Mouse (Mus musculus) ES-Bruce4 (cell line): Measurements from ENCODE around the gene Zfp385b. TPM values are rescaled to one million over a fixed set of nuclear protein-coding genes. Genes with fewer than 3 reads are reported as not detected.

ENCODE experiments used
- H3K27ac ChIP-seq: 2 replicates; pipeline ENCODE4 v1.5.1; 2012; ENCODE audit warnings: low read length, inconsistent platforms; ENCODE audit not compliant: insufficient read depth
- H3K27me3 ChIP-seq: 2 replicates; pipeline ENCODE4 v1.6.1; 2012; ENCODE audit warnings: mild to moderate bottlenecking, low read length, inconsistent platforms; ENCODE audit not compliant: control insufficient read depth, poor library complexity, insufficient read depth, severe bottlenecking
- H3K36me3 ChIP-seq: 2 replicates; pipeline ENCODE4 v1.6.1; 2012; ENCODE audit warnings: inconsistent platforms, mild to moderate bottlenecking, low read length, moderate library complexity; ENCODE audit not compliant: control insufficient read depth, poor library complexity, insufficient read depth, severe bottlenecking
- H3K4me1 ChIP-seq: one replicate; pipeline ENCODE4 v1.8.1; 2011; ENCODE audit warnings: low read length; ENCODE audit not compliant: control insufficient read depth, insufficient read depth
- H3K4me3 ChIP-seq: 2 replicates; pipeline ENCODE4 v1.5.1; 2011; ENCODE audit warnings: low read depth, mild to moderate bottlenecking, low read length
- H3K9ac ChIP-seq: 2 replicates; pipeline ENCODE4 v1.6.1; 2012; ENCODE audit warnings: low read depth, mild to moderate bottlenecking, inconsistent platforms; ENCODE audit not compliant: poor library complexity, severe bottlenecking
- H3K9me3 ChIP-seq: replicated peaks from 2 replicates; pipeline ENCODE4 v1.6.1; 2012; ENCODE audit warnings: mild to moderate bottlenecking, low read length, inconsistent platforms; ENCODE audit not compliant: control insufficient read depth, poor library complexity, insufficient read depth, severe bottlenecking
- CTCF ChIP-seq: IDR thresholded peaks from one replicate; pipeline ENCODE4 v1.8.1; 2011; ENCODE audit warnings: low read depth, low read length
- EP300 ChIP-seq: IDR thresholded peaks from 2 replicates; pipeline ENCODE4 v1.6.1; 2011; ENCODE audit warnings: low read depth, low read length; ENCODE audit not compliant: insufficient read depth
- POLR2A ChIP-seq: IDR thresholded peaks from one replicate; pipeline ENCODE4 v1.8.1; 2011; ENCODE audit warnings: low read length; ENCODE audit not compliant: insufficient read depth
- polyA plus RNA-seq: library from polyadenylated mRNA; stranded (reverse); fragments of >200 nt; gene quantifications from 2 replicates; pipeline ENCODE4 v1.2.4, GENCODE M21; 2011; ENCODE audit warnings: low read depth; ENCODE audit not compliant: missing spikeins, insufficient read depth, insufficient read length

The Zfp385b gene
- polyA plus RNA-seq, 1 experiment, result not detected

DNA sequence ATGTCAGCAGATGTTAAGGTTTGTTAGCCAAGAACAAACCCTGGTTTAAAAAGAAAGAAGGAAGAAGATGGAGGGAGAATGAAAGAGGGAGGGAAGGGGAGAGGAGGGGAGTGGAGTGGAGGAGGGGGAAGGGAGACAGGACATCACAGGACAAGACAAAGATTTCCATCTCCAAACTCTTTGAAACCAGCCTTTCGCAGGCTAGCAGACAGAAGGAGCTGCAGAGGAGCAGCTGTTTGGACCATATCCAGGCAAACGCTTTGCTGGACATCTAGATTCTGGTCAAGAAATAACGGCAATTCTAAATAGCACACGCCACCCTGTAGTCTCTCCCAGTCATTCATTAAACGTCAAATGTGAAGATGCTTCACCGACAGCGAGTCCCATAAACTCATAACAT lies 38.0 kb downstream of the Zfp385b start:
- no peak overlapping the region for H3K4me3 ChIP-seq
- no peaks in the 10 kb centered on the region for H3K9me3 ChIP-seq
- H3K27ac ChIP-seq, result no peak overlapping the region
- TF ChIP-seq CTCF, result no peak
- no peak for TF ChIP-seq POLR2A
- no peaks in the 10 kb centered on the region for H3K27me3 ChIP-seq
- no peak overlapping the region for H3K9ac ChIP-seq
- H3K4me1 ChIP-seq, result no peaks in the 10 kb centered on the region
- H3K36me3 ChIP-seq, result no peaks in the 10 kb centered on the region

DNA sequence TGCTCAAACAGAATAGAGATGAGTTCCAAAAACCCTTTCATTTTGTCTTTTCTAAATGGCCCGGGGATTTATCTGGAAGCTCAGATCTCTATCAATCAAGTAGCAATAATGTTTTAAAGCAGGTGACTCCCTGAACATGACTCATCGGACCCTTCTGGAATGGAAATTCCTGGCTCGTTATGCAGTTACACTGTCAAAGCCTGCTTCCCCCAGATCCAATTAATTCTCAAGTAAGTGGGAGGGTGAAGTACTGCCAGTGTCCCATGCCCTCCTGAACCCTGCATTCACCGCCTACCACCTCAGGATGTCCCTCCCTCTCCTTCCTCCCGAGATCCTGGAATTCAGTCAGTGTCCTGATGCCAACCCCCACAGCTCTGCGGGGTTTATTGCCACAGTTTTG lies 41.7 kb downstream of the Zfp385b start:
- H3K4me1 ChIP-seq, result no peaks in the 10 kb centered on the region
- no peak overlapping the region for H3K27ac ChIP-seq
- TF ChIP-seq CTCF (no peak), POLR2A (no peak), EP300 (no peak)
- no peak overlapping the region for H3K9ac ChIP-seq
- no peaks in the 10 kb centered on the region for H3K9me3 ChIP-seq
- no peaks in the 10 kb centered on the region for H3K36me3 ChIP-seq
- no peak overlapping the region for H3K4me3 ChIP-seq
- no peaks in the 10 kb centered on the region for H3K27me3 ChIP-seq

DNA sequence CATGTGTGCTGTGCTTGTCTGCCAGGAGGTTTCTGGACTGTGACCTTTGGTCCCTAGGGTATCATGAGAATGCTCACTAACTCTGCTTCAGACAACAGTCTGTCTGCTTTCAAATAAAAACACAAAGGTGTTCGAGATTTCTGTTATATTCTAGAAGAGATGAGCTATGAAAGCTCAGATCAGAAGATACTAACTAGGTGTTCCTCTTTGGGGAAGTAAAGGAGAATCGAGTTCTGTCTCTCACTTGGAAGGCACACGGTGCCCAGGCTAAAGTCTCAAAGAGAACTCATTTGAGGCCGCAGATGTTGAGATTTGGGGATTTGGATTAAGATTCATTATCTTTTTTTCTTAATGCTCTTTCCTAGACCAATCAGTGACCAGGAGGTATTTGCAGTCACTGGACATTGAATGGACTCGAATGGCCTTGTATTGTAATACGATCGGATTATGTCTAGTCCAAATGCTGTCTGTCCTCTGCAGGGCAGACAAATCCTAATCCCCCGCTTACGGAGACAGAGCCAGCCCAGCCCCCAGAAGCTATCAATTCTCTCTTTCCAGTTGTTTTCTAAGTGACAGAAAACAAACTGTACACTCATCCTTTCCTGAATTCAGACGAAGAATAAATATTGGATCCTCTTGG lies 42.3 kb downstream of the Zfp385b start:
- H3K4me3 ChIP-seq, result no peak overlapping the region
- no peaks in the 10 kb centered on the region for H3K27me3 ChIP-seq
- H3K27ac ChIP-seq, result no peak overlapping the region
- H3K36me3 ChIP-seq, result no peaks in the 10 kb centered on the region
- no peak overlapping the region for H3K9ac ChIP-seq
- no peaks in the 10 kb centered on the region for H3K4me1 ChIP-seq
- H3K9me3 ChIP-seq, result no peaks in the 10 kb centered on the region
- no peak for TF ChIP-seq EP300

DNA sequence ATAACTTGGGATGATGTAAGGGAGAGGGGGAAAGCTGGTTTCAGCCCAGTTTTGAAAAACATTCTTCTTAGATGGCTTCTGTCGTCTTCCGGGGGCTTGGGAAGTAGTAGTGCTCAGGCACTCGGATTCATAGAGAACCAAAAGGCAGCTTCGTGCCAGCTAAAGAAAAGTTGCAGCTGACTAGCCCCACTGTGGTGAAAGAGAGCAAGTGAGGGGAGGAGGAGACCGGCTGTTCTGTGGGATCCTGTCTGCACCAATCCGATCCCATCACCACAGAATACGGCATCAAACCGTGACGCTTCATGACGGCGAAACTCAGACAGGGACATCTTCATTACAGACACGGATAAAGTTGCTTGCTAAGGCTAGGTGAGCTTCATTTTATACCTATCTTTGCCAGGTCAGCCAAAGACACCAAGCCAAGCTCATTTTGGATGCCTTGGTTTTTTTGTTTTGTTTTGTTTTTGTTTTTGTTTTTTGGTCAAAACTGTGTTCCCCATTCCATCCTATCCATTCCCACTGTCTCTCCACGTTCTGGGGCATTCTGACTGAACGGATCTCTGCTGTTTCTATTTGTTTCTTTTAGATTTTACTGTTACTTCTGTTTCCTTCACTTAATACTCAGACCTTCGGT lies 44.1 kb downstream of the Zfp385b start:
- Histone ChIP-seq H3K9ac (no peak overlapping the region), H3K4me1 (no peaks in the 10 kb centered on the region)
- no peak for TF ChIP-seq CTCF
- TF ChIP-seq EP300, result no peak
- no peak for TF ChIP-seq POLR2A

DNA sequence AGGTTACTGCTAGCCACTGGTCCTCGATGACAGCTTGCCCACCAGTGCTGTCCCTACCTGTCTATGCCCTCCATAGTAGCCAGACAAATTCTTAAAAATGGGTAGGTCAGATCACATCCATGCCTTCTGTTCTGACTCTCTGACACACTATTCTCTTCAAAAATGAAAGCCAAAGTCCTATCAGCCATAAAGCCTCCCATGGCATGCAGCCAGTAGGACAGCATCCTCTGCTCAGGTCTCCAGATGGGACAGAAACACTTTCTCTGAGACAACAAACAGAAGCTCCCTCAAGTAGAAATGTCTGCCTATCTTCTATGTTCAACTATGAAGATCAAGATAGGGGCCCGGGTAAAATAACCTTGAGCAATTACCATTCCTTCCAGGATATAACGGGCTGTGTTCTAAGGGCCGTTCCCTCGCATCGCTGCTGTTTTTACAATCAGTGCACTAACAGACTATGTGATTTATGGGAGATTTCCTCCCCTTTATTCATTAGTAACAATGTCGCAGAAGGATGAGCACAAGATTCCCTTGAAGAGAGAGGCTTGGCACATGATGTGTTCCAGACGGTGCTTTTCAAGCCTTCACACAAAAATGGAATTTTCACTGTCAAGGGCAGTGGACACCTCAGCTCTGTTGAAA lies 49.3 kb downstream of the Zfp385b start:
- Histone ChIP-seq H3K4me1 (no peaks in the 10 kb centered on the region), H3K27me3 (no peaks in the 10 kb centered on the region), H3K4me3 (no peak overlapping the region), H3K9me3 (no peaks in the 10 kb centered on the region), H3K36me3 (no peaks in the 10 kb centered on the region), H3K27ac (no peak overlapping the region), H3K9ac (no peak overlapping the region)
- TF ChIP-seq POLR2A (no peak), CTCF (no peak), EP300 (no peak)

More for the DNA sequence above, 44.1 kb downstream of the Zfp385b start:
- H3K9me3 ChIP-seq, result no peaks in the 10 kb centered on the region
- H3K4me3 ChIP-seq, result no peak overlapping the region
- no peaks in the 10 kb centered on the region for H3K27me3 ChIP-seq
- no peaks in the 10 kb centered on the region for H3K36me3 ChIP-seq
- no peak overlapping the region for H3K27ac ChIP-seq

DNA sequence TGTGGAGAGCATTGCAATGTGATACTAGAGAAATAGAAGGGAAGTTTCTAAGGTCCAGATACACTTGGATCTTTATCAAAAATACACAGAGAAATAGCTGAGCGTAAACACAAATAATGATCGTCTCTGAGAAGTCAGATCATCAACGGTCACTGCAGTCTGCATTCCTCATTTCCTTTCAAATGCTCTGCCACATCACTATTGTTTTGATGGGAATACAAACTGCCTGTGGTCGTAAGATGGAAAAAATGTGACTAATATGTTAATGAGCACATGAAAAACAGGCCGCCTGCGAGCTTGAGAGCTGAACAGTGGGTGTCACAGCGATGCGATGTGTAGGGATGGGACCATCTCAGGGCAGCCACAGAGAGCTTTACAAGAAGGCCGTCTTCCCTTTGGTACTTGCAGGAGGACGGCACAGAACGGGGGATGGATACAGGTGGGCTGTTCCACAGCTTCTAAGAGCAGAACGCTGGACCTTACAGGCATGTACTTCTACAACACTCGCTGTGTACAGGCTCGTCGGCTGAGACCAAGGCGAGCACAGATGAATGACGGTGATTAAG lies 51.0 kb downstream of the Zfp385b start:
- Histone ChIP-seq H3K36me3 (no peaks in the 10 kb centered on the region), H3K4me3 (no peak overlapping the region), H3K27ac (no peak overlapping the region), H3K27me3 (no peaks in the 10 kb centered on the region), H3K9me3 (no peaks in the 10 kb centered on the region), H3K9ac (no peak overlapping the region), H3K4me1 (no peaks in the 10 kb centered on the region)
- no peak for TF ChIP-seq EP300
- no peak for TF ChIP-seq CTCF
- no peak for TF ChIP-seq POLR2A
